Mouse (Mus musculus) left cerebral cortex, postnatal 4 days (tissue): ENCODE results near the gene Pcdh15. TPM values are rescaled to one million over a fixed set of nuclear protein-coding genes. Genes with fewer than 3 reads are reported as not detected.
A peak's percentile ranks its signal among the peaks of the same experiment; 100 is the strongest.

Experiments used
- DNase-seq: peaks from one replicate; pipeline ENCODE4 v3.0.0-alpha.2; 2022
- intact Hi-C: fragments of 180-260 bp; cut with DNase I; formaldehyde crosslinking; loops from one replicate; pipeline ENCODE4 v1.15.1; 2025
- total RNA-seq, 2 experiments: library from RNA; stranded (reverse); gene quantifications; 2 replicates each; pipeline ENCODE4 v1.2.3; 2021

Pcdh15 gene
- total RNA-seq, 2 experiments from 2014 or later = 40.5 to 43.8 TPM

DNA sequence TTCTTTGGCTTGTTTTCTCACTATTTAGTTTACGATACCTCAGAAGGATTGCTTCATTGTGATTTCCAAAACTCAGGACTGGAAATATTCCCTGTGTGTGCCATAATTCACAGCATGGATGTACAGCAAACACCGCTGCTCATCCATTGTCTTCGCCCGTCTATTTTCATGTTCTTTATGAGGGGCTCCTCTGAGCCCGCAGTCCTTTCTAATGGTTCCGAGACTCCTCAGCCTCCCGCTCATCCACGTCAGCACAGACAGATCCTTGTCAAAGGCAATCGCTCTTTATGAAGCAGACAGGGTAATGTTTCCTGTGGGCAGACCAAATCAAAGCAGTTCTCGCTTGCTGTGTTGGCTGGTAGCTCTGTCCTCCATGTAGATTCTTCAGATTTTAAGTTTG, 1316.8 kb downstream of the Pcdh15 start:
- DNase-seq = no peak
- intact Hi-C loops = no loop called here

DNA sequence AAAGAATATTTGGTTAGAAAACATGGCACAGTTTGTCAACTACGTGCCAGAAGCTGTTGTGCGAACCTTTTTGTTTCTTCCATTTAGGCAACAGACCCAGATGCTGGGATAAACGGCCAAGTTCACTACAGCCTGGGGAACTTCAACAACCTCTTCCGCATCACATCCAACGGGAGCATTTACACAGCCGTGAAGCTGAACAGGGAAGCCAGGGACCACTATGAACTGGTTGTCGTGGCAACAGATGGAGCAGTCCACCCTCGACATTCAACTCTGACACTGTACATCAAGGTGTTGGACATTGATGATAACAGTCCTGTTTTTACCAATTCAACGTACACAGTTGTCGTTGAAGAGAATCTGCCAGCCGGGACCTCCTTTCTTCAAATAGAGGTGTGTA, 1350.9 kb downstream of the Pcdh15 start:
- DNase-seq = no peak
- intact Hi-C loops = no loop called here

DNA sequence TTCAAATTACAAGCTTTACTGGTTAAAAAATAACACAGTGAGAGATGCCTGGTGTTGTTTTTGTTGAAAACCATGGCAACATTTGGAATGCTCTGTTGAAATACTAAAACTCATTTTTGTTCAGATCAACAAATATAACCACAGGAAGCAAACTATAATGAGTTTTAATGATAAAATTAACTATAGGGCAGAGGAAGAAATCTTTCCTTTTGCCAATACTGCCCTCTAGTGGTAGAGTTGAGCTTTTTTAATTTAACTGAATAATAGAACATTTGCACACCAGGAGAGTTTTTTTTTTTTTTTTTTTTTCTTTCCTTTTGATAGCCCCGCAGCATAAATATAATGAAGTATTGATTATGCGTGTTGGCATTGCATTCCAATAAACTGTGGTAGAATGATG, 1364.8 kb downstream of the Pcdh15 start:
- intact Hi-C loops = loop anchor here (5.0 to 10.0 kb wide), 2 partner anchors 381 to 1362 kb away; no protein-coding TSS in a partner anchor
- DNase-seq = no peak

DNA sequence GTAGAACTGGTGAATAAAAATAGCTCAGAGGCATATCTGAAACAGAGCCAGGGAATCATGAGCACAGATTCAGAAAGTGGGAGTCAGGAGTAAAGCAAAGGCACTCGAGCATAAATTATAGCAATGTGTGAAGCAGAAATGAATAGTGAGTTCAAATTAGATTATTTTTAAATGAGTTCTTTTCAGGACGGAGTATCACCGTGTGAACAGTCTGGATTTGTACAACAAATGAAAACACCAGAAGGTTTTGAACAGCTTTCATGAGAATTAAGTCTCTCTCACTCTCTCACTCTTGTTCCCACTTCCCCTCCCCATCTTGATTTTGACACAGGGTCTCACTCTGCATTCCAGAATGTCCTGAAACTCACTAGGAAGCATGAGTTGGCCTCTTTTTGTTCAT, 1381.6 kb downstream of the Pcdh15 start:
- DNase-seq = no peak
- intact Hi-C loops = no loop called here

DNA sequence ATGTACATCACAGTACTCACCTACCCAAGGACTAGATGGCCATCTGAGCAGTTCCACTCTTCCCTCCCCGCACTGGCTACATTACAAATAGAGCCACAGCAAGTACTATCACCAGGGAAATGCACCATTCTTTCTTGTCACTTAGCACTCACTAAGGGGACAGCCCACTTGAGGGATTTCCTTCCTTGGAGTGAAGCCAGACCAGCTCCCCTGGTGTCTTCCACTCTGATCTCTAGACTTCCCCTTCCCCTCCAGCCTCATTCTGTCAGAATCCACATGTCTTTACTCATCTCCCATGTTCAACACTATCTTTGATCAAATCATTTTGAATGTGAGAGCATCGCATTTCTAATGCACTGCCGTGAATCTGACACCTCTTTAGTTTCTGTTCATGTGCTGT, 1413.2 kb downstream of the Pcdh15 start:
- intact Hi-C loops = no loop called here
- DNase-seq = no peak

DNA sequence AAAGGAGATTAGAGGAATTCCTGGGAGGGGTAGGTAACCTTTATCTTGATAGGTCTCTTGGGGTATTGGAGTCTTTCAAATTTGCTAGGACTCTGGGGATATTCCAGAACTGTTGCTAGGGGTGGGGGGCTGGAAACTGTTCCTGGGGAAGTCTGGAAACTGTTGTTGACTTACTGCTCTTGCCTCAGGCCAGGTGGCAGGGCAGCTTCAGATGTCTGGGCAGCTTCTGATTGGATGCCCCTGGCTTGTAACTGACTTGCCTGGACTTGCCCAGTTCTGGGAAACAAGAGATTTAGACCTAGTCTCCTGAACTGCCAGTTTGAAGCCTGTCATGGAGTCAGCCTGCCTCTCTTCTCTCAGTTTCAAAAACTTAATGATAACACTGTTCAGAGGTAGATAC, 1414.6 kb downstream of the Pcdh15 start:
- no peak for DNase-seq
- intact Hi-C loops = no loop called here

DNA sequence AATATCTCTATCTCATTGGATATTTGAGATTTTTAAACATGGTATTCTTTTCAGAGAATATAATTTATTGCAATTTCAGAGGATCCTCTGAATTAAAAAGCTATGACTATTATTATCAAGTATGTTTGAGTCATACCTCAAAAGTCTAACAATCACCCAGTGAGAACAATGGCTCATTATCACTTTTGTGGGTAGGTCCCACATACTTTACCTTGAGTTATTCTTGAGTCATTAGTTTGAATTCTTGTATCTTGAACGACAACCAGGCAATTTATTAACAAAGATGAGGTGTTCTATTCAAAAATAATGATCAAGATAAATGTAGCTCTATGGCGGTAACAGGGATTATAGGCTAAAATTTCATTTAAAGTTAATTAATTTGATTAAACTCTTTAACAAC, 1439.2 kb downstream of the Pcdh15 start:
- no peak for DNase-seq
- intact Hi-C loops = no loop called here

DNA sequence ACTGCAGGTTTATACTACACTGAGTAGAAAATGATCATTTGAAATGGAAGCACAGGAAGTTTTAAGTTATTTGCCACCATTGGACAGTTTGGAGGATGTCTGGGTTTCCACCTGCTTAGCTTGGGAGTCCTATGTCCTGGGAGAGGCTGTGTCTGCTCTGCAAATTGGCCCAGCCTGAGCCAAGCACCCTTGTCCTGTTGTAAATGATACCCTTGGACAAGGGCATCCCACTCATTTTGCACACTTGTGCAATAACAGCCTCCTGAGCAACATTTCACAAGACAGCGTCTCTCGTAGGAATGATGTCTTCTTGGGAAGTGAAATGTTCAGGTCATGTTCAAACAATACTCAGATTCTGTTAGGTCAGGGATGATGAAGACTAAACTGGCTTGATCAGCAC, 1456.2 kb downstream of the Pcdh15 start:
- intact Hi-C loops = no loop called here
- no peak for DNase-seq

DNA sequence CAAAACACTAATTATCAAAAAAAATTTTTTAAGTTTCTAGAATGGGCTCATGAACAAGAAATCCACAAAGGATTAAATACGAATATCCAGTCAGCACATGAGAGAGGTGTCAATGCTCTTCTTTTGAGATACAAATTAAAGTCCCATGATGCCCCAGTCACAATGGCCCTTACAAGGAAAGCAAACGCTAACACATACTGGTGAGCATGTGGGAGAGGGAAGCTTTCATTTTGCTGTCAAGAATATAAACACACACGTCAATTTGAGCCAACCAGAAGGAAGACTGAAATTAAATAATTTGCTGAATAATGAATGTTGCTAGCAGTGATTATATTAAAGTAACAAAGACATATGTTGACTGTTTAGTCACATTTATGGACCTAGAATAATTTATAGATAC, 1470.5 kb downstream of the Pcdh15 start:
- no peak for DNase-seq
- intact Hi-C loops = no loop called here

DNA sequence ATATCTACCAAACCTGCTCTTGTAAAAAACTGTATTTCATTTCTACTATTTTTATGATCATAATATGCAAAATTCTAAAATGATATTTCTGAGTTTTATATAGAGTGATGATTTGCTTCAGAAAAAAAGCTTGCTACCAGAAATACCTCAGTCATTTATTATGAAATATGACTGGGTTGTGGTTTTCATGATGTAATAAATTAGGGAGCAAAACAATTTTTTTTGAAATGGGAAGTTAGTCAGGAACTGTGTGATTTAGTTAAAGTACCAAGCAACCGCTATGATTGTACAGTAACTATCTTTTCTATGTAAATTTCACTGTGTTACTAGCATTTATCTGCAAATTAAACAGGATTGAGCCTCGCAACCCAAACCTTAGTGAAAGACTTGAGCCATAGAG, 1480.8 kb downstream of the Pcdh15 start:
- no peak for DNase-seq
- intact Hi-C loops = no loop called here

DNA sequence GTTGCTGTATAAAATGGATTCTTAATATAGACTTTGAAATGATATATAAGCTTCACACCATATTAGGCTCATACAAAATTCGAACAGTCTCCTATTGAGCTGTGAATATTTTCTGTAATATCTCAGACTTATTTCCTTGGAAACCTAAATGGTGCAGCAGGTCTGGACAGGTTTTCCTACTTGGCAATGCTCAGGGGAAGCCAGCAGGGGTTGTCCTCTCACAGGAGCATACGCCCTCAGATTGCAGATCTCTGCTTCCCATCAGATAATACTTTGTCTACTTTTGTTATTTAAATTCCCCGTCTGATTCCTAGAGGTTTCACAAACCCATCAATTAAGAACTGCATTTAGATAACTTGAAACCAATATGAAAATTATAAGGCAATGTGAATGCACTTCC, 1492.7 kb downstream of the Pcdh15 start:
- peak; percentile 3 for DNase-seq
- intact Hi-C loops = no loop called here

DNA sequence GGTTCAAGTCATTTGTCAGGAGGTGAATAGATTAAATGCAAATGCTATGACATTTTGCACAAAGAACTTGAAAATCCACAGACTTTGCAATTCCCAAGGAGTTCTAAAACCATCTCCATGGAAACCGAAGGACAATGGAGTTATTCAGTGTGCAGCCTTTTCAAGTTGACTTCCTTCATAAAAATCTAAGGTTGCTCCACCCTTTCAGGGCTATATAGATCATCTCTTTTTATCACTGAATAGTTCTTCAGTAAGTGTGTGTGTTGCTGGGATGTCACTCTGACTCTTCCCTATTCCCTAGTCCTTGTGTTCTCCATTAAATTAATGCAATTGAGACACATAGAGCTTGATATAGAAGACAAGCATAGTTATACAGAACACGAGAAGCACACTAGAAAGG, 1508.5 kb downstream of the Pcdh15 start:
- intact Hi-C loops = no loop called here
- no peak for DNase-seq

DNA sequence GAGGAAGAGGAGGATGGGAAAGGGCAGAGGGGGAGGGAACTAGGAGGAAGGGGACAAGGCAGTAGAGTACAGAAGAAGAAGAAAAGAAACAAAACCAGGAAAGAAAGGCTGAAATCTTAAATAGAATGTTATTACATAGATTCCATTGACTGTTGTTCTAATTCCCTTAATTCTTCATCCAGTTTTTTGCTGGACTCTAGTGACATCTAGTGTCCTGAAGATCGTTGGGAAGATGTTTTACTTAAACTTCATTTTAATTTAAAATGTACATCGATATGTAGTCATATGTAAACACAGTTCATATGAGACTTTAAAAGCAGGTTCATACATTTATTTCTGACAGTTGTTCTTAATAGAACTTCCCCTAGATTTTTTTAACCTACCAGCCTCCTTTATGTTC, 1522.7 kb downstream of the Pcdh15 start:
- intact Hi-C loops = no loop called here
- DNase-seq = no peak

DNA sequence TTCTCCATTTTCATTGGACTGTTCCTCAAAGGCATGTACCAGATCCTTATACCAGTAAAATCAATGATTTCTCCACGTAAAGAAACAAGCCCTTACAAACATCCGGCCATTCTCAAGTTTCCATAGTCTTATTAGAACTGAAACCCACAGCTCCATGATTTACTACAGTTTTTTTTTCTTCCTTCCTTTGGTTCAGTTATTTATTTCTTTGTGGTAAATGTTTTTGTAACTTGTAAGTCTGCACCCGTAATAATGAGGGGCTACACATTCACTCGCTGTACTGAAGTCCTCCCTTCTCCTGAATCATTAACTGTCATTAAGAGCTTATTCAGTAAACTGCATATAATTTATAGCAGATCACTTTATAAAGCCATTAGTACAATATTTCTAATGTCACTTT, 1526.6 kb downstream of the Pcdh15 start:
- no peak for DNase-seq
- intact Hi-C loops = no loop called here

DNA sequence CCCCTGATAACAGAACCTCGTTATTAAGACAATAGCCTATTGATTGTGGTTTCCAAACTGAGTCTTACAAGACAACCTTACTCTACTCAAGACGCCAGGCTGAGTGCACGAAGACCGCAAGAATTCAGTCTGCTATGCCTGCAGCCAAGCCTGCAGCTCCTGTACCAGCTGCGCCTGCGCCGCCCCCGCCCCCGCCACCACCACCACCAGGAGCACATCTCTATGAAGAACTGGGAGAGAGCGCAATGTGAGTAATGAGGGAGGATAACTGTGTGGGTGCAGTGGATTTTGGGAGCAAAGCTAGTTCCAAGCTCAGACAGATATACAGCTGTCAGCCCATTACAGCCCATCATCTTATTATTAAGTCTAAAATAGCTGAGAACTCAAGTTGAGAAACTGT, 1527.5 kb downstream of the Pcdh15 start:
- intact Hi-C loops = no loop called here

DNA sequence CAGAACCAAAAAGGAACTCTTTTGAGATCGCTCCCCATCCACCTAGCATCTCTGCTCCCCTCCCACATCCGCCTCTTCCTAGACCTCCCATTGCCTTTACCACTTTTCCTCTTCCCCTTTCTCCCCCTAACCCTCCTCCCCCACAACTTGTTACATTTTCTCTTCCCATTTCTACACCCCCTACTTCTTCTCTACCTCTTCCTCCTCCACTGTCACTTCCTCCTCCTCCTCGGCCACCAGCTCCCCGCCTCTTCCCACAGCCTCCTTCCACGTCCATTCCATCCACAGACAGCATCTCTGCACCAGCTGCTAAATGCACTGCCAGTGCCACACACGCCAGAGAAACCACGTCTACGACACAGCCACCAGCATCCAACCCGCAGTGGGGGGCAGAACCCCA, 1532.2 kb downstream of the Pcdh15 start:
- DNase-seq = no peak
- intact Hi-C loops = no loop called here

More for the DNA sequence above, 1527.5 kb downstream of the Pcdh15 start:
- DNase-seq = no peak

DNA sequence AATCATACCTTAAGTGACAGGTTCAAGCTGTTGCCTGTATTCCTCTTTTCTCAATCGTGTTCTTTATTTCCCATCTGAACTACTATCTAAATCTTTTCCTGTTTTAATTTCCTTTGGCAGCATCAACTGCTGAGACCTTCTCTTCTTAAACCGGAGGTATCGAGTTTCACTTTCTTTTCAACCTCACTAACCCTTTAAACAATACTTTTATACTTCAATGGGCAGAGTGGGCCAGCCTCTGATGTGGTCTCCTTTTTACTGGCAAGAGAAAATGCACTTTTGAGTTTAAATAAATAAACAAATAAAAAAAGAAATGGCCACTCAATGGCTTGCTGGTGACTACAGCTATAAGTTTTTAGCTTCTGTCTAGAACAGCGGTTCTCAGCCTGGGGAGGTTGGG, 1537.9 kb downstream of the Pcdh15 start:
- DNase-seq = no peak
- intact Hi-C loops = no loop called here

DNA sequence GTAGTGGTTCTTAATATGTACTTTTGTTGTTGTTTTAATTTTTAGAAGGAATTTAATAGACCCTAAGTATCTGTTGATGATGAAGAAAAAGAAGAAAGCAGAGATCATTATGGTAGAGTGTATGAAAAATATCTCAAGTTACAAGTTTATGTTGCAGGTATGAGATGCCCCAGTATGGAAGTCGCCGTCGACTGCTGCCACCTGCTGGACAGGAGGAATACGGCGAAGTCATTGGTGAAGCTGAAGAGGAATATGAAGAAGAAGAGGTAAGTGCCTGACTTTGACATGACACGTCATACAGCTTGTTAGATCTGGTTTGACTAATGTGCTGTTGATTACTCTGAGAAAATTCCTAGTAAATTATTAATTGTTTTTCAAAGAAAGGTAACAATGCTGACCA, 1543.0 kb downstream of the Pcdh15 start:
- intact Hi-C loops = no loop called here
- DNase-seq = peak; percentile 12

DNA sequence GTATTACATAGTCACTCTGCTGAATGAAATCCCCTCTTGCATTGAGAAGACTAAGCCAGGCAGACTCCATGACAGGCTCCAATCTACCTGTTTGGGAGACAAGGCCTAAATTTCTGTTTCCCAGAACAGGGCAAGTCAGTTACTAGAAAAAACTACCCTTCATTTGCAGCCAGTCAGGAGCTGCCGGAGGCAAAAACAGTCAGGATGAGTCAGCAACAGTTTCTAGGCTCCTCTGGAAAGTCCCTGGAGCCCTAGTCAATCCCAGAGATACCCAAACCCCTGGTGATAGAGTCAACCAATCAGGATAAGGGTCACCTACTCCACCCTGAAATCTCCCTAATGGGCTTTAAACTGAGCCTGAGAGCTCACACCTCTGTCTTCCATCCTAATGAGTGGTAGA, 1564.0 kb downstream of the Pcdh15 start:
- no peak for DNase-seq
- intact Hi-C loops = no loop called here

DNA sequence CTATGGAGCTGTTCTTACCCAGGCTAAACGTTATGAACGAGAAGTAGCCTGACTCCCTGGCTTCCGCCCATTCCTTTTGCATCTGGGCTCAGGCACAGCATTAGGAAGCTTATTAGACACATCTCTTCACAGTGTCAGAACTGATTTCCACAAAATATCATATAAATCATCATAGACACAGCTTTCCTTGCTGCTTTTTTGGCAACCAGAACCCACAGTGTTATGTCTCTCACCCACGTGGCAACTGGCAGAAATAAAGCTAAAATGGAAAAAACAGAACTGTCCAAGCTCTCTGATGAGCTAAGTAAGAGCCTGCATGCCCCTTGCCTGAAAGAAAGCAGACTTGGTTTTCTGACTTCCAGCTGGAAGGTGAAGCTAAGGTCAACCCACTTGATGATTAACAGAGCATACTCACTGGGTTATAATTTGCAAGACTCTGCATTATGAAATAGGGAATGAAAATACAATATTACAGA, 1580.9 kb downstream of the Pcdh15 start:
- DNase-seq = no peak
- intact Hi-C loops = no loop called here

DNA sequence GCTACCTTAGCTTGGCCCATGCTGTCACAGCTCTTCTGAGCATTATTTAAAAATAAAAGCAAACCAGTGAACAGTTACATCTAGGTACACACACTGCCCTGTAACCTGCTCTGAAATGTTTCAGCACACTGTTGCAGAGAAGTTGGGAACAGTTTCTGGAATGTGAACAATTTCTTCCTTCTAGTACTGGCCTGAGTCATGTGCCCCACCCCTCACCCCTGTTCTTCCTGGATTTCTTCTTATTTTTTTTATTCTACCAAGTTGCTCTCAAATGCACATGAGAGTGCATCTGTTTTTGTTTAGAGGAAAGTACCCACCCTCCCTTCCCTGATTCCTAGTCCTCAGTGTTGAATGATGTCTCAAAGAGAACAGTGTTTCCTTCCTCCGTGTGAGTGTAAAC, 1581.4 kb downstream of the Pcdh15 start:
- intact Hi-C loops = no loop called here
- no peak for DNase-seq
